Mouse (Mus musculus) kidney, postnatal 0 days (tissue): ENCODE measurements at regions not wholly inside any gene's neighbourhood (a gene's known extent, or its start where the extent isn't known, plus 50 kb on each side); places are given as distances from the start of the nearest gene placed in this dataset.
A peak's percentile ranks its signal among the peaks of the same experiment; 100 is the strongest.
"Not testable (repeated sequence)": the region's sequence is repeated elsewhere in the genome, so short reads cannot be mapped to it uniquely, and the experiment has no call there.

Experiments
- ATAC-seq: fragments of 200-750 bp; cut with Nextera tagmentation; replicated peaks from 2 replicates; pipeline ENCODE4 v1.8.0; 2017; ENCODE audit warnings: low read depth, moderate number of reproducible peaks, moderate TSS enrichment, moderate library complexity; ENCODE audit not compliant: low FRiP score
- DNase-seq: peaks from one replicate; pipeline ENCODE4 v3.0.0-alpha.2; 2016; ENCODE audit warnings: low spot score
- H3K27ac ChIP-seq: fragments of 300-500 bp; sonication (generic); 2 replicates; pipeline ENCODE4 v1.5.1; 2014; ENCODE audit warnings: mild to moderate bottlenecking
- H3K27me3 ChIP-seq: fragments of 300-500 bp; sonication (generic); 2 replicates; pipeline ENCODE4 v1.6.1; 2014; ENCODE audit warnings: low read length, mixed read lengths; ENCODE audit not compliant: insufficient read depth
- H3K36me3 ChIP-seq: fragments of 300-500 bp; sonication (generic); 2 replicates; pipeline ENCODE4 v1.6.1; 2014; ENCODE audit warnings: low read length, mixed read lengths; ENCODE audit not compliant: insufficient read depth
- H3K4me1 ChIP-seq: fragments of 300-500 bp; sonication (generic); replicated peaks from 2 replicates; pipeline ENCODE4 v1.6.1; 2014; ENCODE audit warnings: antibody characterized with exemption, low read length, mixed read lengths; ENCODE audit not compliant: insufficient read depth
- H3K4me2 ChIP-seq: fragments of 300-500 bp; sonication (generic); 2 replicates; pipeline ENCODE4 v1.6.1; 2014; ENCODE audit warnings: mild to moderate bottlenecking, low read length, moderate library complexity, mixed read lengths
- H3K4me3 ChIP-seq: fragments of 300-500 bp; sonication (generic); replicated peaks from 2 replicates; pipeline ENCODE4 v1.5.1; 2014; ENCODE audit warnings: low read depth, low read length
- H3K9ac ChIP-seq: fragments of 300-500 bp; sonication (generic); 2 replicates; pipeline ENCODE4 v1.6.1; 2014; ENCODE audit warnings: low read depth, low read length
- H3K9me3 ChIP-seq: fragments of 300-500 bp; sonication (generic); replicated peaks from 2 replicates; pipeline ENCODE4 v1.6.1; 2016; ENCODE audit warnings: low read length, inconsistent platforms, mixed read lengths
- CTCF ChIP-seq: IDR thresholded peaks from 2 replicates; pipeline ENCODE4 v1.5.1; 2016; ENCODE audit warnings: antibody characterized with exemption, low read depth, mild to moderate bottlenecking, moderate library complexity
- WGBS: fragments of 180-500 bp; shearing (Covaris S2); extraction: QIAGEN DNeasy Blood & Tissue Kit; methylation state at CpG from one replicate; pipeline ENCODE4 v1.1.7; 2014; 5-methylcytosine and 5-hydroxymethylcytosine counted together

DNA sequence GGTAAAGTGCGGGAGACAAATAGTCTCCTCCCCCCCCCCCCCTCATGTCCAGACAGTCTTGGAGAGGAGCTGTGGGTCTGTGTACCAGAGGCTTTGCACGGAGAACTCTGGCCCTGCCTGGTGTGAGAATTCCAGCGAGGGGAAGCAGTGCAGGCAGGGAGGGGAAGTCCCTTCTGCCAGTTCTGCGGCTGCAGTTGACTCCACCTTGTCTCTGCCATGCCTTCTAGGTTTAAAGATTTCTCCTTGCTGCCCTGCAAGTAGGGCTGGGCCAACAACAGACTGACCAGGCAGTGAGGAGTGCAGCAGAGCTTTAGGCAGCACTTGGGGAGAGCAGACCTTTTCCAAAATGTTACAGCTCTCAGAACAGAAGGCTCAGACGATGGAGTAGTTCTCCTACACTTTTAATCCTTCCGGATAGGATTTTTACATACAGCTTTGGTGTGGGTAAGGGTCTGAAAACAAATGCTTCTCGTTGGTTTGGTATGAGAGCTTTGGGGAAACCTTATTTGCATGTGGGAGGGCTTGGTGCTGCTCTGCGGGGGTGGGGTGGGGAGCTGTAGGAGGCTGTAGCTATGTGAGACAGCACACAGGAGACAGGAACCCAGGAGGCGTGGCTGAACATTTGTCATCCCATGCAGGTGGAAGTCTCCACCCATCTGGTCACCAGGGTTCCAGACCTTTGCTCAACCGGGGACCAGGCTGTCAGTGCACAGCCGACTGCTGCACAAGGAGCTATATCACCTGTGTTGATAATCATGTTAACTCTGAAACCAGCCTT is 96.8 kb upstream of the Ctso start:
- TF ChIP-seq CTCF = no peak
- Histone ChIP-seq H3K9ac (0 out of 2 replicates have a peak overlapping the region, but pooled peaks have one; percentile 14), H3K27ac (no peak overlapping the region), H3K36me3 (no peaks in the 10 kb centered on the region), H3K4me3 (0 out of 2 replicates have a peak overlapping the region, but pooled peaks have one; percentile 1), H3K4me2 (peak overlapping the region; percentile 51), H3K4me1 (no peaks in the 10 kb centered on the region), H3K27me3 (no peaks in the 10 kb centered on the region), H3K9me3 (no peaks in the 10 kb centered on the region)
- WGBS = 5% methylated on average over 11 of the region's 11 CpGs
- peak; percentile 82 for ATAC-seq
- peak; percentile 32 for DNase-seq

DNA sequence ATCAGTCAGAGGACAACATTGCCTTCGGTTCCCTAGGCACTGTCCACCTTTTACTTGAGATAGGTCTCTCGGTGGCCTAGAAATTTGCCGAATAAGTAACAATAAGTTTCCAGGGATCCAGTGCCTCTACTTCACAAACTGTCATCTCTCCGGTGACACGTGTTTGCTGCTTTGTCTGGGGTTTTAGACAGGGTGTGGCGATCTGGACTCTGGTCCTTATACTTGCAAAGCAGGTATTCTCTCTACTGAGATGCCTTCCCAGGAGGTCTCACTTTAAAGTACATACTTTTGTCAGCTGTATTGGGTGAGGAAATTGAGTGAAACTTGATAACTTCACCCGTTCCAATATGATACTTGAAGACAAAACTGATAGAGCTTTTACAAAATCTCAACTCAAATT is 95.9 kb upstream of the Ctso start:
- 86% methylated on average over 7 of the region's 7 CpGs for whole genome bisulfite sequencing
- no peak for TF ChIP-seq CTCF
- no peak overlapping the region for H3K4me3 ChIP-seq
- DNase-seq (no peak), ATAC-seq (no peak)
- no peak overlapping the region for H3K27ac ChIP-seq
- H3K9ac ChIP-seq = no peak overlapping the region
- H3K27me3 ChIP-seq = no peaks in the 10 kb centered on the region
- no peaks in the 10 kb centered on the region for H3K4me1 ChIP-seq
- no peak overlapping the region for H3K4me2 ChIP-seq
- H3K9me3 ChIP-seq = no peaks in the 10 kb centered on the region
- no peaks in the 10 kb centered on the region for H3K36me3 ChIP-seq

DNA sequence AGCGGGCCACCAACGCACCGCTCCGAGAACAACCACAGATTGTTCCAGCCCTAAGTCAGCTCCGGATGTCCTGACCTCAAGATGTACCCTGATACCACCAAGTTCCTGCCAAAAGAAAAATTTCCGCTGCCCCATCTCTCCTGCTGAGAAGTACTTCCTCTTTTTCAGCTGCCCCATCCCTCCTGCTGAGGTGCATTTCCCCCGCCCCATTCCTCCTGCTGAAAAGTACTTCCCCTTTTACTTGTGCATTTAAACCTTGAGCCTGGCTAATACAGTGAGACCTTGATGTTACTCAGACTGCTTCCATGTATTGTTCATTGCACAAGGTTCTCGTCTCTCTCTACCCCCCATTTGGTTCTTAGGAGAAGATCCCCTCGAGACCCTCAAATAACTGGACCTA is 94.3 kb upstream of the Ctso start:
- H3K36me3 ChIP-seq, H3K9ac ChIP-seq, DNase-seq, H3K4me1 ChIP-seq, H3K4me2 ChIP-seq, H3K9me3 ChIP-seq, H3K4me3 ChIP-seq, ATAC-seq, H3K27ac ChIP-seq, H3K27me3 ChIP-seq: not testable (repeated sequence)
- 92% methylated on average over 9 of the region's 9 CpGs for WGBS

DNA sequence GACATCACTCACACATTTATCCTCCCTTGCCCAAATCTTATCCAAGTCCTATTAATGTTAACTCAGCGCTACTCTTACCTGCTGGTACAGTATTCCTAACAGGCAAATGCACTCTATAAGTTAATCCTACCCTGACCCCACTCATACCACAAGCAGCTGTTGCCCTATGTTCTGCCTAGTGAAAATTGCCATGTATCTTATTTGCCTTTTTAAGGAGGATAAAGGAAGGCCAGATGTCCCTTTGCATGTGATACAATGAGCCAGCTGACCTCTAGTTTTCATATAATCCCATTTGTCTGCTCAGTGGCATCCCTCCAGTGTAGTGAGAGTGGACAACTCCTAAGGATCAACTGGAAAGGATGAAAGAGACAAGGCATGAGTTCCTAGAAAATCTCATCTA is 67.9 kb upstream of the Ctso start:
- DNase-seq (no peak), ATAC-seq (no peak)
- Histone ChIP-seq H3K36me3 (no peaks in the 10 kb centered on the region), H3K4me2 (no peak overlapping the region), H3K27me3 (no peaks in the 10 kb centered on the region), H3K9ac (no peak overlapping the region), H3K4me1 (no peaks in the 10 kb centered on the region), H3K9me3 (no peaks in the 10 kb centered on the region), H3K4me3 (no peak overlapping the region), H3K27ac (no peak overlapping the region)
- no peak for TF ChIP-seq CTCF
- 85% methylated on average over 1 of the region's 1 CpGs for WGBS
